Mouse (Mus musculus) liver, adult 2 months (tissue): ENCODE results near the gene Kdm1b.

Source experiments
- CTCF ChIP-seq: fragments of 200-500 bp; IDR thresholded peaks from 2 replicates; pipeline ENCODE4 v1.5.1; 2011; ENCODE audit warnings: low read depth, low read length, control low read depth
- POLR2A ChIP-seq: fragments of 200-500 bp; IDR thresholded peaks from 2 replicates; pipeline ENCODE4 v1.6.1; 2011; ENCODE audit warnings: low read length, control low read depth; ENCODE audit not compliant: insufficient read depth; ENCODE audit errors: extremely low read depth

- no peak for TF ChIP-seq CTCF
- TF ChIP-seq POLR2A = no peak
Measured at GRCm38 (mm10) chr13:47124449-47124848, 81.2 kb downstream of the Kdm1b start.
